Mouse (Mus musculus): ENCODE measurements around the gene Mark3. TPM values are rescaled to one million over a fixed set of nuclear protein-coding genes. Genes with fewer than 3 reads are reported as not detected.

Gene Mark3
- 16.9 and 20.4 TPM in 2 replicates for polyA plus RNA-seq (2015; fragmentation: Nextera tagmentation; extraction: Ambion mirVana)

DNA sequence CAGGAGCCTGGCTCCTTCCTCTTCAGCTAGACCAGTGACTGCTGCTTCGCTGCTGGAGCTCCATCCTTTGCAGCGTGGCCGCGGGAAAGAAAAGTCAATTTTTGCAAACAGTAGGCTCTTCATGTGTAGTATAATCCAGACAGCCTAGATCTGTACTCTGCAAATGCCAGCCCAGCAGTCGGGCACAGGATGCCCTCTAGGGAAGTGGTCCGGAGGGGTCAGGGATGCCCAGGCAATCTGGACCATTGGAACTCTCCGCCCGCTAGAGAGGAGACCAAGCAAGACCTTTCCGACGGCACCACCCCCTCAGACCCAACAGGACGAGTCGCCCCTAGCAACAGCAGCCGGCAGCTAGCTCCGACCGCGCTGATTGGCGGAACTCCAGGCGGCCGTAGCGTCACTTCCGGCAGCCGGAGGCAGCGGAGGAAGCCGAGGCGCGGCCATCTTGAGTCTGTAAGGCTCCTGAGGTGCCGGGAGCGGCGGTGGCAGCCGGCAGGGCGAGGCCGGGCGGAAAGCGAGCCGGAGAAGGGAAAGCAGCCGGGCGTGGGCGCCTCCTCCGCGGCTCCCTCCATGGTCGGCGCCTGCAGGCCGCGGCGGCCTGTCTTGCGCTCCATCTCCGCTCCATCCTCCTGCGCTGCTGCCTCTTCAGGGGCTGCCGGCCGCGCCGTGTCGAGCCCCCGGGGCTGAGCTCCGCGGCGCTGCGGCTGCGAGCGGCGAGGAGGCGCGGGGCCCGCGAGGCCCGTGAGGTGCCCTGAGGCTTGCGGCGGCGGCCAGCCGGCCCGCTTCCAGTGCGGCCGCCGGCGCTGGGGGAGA, at the start of gene Mark3:
Gene Mark3 (plus strand): TSS at position 450 of the 813 bp plus-strand sequence.

DNA sequence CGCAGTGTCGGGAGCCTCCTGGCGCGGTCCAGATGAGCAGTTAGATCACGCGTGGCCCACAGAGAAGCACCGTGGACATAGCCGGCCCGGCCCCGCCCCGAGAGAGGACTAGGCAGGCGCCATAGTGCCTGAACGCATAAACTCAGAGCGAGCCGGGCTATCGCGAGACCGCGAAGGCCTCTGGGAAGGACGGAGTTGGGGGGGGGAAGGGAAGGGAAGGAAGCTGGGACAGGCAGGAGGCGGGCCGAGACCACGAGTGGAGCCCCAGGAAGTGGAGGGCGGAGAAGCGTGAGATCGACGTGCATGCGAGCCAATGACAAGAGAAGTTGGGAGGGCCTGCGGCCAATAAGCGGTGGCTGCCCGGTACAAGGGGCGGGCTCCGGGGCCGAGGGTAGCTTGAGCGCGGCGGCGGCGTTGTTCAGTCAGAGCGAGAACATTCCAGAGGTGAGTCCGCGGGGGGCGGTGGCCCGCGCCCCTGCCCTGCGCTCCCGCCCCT, 36.5 kb upstream of the Mark3 start, which contains the start of gene Eif5:
Gene Eif5 (plus strand): TSS at position 221 of the 496 bp plus-strand sequence.

DNA sequence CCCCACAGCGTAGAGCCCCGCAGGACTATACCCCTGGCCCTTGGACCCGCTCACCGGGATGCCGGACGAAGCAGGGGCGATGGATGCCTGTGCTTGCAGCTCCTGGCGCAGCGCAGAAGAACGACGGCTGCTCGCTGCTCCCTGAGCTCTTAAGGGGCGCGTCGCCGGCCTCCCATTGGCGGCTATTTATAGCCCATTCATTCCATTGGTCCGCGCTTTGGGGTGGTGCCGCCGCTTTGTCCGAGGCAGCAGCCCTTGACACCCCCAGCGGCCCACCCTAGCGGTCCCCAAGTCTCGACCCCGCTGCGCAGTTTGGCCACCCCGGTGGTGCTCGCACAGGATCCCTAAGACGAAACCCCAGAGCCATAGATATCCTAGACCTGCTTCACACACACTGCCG, 97.9 kb downstream of the Mark3 start, which contains the start of gene Ckb:
Gene Ckb (minus strand): TSS at position 163 of the 400 bp plus-strand sequence.

DNA sequence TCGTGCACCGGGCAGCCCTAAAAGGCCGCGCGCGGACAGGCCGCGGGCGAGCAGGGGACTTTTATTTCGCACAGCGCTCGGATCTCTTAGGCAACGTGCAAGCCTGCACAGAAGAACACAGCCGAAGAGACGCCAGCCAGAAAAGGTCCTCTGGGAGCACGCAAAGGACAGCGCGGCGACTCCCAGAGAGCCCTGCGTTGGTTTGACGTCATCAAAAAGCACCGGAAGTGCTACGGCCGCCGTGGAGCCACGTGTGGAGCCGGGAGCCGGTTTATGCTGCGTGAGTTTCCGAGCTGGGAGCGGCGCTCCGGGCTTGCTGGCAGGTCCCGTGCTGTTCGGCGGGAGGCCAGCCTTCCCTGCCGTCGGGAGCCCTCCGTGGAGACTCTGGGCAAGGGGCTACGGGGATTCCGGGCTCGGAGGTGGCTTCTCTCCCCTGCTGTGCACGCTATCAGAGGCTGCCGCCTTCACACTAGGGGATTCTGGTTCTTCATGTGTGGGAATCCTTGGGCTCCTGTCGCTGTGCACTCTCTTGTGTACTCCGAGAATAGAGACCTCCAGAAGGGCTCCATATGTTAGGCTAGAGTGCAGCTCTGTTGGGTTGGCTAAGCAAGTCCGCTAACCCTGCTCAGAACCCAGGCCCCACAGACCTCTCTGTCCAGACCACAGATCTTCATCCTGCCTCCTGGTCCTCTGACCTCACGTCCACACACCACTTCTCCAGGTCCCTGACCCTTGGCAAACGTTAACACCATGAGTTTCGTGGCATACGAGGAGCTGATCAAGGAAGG, 103.8 kb downstream of the Mark3 start, which contains the start of gene Trmt61a:
Gene Trmt61a (plus strand): TSS at position 224 of the 788 bp plus-strand sequence.

Other genes with a start within 250 kb of the Mark3 start
- 13.5 and 13.9 TPM in 2 replicates for gene Cdc42bpb, start 196.8 kb upstream of the Mark3 start, polyA plus RNA-seq (2015; fragmentation: Nextera tagmentation; extraction: Ambion mirVana)
- 0.62 and 0.83 TPM in 2 replicates for gene Lbhd2, start 167.7 kb upstream of the Mark3 start, polyA plus RNA-seq (2015; fragmentation: Nextera tagmentation; extraction: Ambion mirVana)
- 4.2 and 5.2 TPM in 2 replicates for gene Exoc3l4, start 157.5 kb upstream of the Mark3 start, polyA plus RNA-seq (2015; fragmentation: Nextera tagmentation; extraction: Ambion mirVana)
- gene Tnfaip2, start 132.1 kb upstream of the Mark3 start, polyA plus RNA-seq (2015; fragmentation: Nextera tagmentation; extraction: Ambion mirVana): 2.5 and 3.8 TPM in 2 replicates
- 7.4 and 10.3 TPM in 2 replicates for gene Gm266, start 88.7 kb upstream of the Mark3 start, polyA plus RNA-seq (2015; fragmentation: Nextera tagmentation; extraction: Ambion mirVana)
- gene Eif5, start 36.5 kb upstream of the Mark3 start, polyA plus RNA-seq (2015; fragmentation: Nextera tagmentation; extraction: Ambion mirVana): 326 and 331 TPM in 2 replicates
- 59.5 and 79.0 TPM in 2 replicates for gene Ckb, start 97.8 kb downstream of the Mark3 start, polyA plus RNA-seq (2015; fragmentation: Nextera tagmentation; extraction: Ambion mirVana)
- gene Trmt61a, start 103.6 kb downstream of the Mark3 start, polyA plus RNA-seq (2015; fragmentation: Nextera tagmentation; extraction: Ambion mirVana): 4.3 and 4.4 TPM in 2 replicates
- gene Bag5, start 138.7 kb downstream of the Mark3 start, polyA plus RNA-seq (2015; fragmentation: Nextera tagmentation; extraction: Ambion mirVana): 33.8 and 34.6 TPM in 2 replicates
- 50.6 and 57.2 TPM in 2 replicates for gene Apopt1, start 138.7 kb downstream of the Mark3 start, polyA plus RNA-seq (2015; fragmentation: Nextera tagmentation; extraction: Ambion mirVana)
- gene Klc1, start 184.3 kb downstream of the Mark3 start, polyA plus RNA-seq (2015; fragmentation: Nextera tagmentation; extraction: Ambion mirVana): 63.9 and 69.2 TPM in 2 replicates
- gene Xrcc3, start 239.3 kb downstream of the Mark3 start, polyA plus RNA-seq (2015; fragmentation: Nextera tagmentation; extraction: Ambion mirVana): 2.4 and 3.7 TPM in 2 replicates
- gene Zfyve21, start 239.6 kb downstream of the Mark3 start, polyA plus RNA-seq (2015; fragmentation: Nextera tagmentation; extraction: Ambion mirVana): 65.0 and 81.3 TPM in 2 replicates

All from skeletal muscle tissue, postnatal 0 days (tissue).